Mouse (Mus musculus): ENCODE measurements around the gene Cyba. TPM values are rescaled to one million over a fixed set of nuclear protein-coding genes. Genes with fewer than 3 reads are reported as not detected.

Cyba gene
- polyA plus RNA-seq, 1 experiment from 2014 or later: 46.0 TPM

- H3K9ac ChIP-seq (replicated peaks): no peak overlapping the region
Measured at GRCm38 (mm10) chr8:122375320-122375719, 57.4 kb downstream of the Cyba start.

More at GRCm38 (mm10) chr8:122375320-122375719, 57.4 kb downstream of the Cyba start:
- 96% methylated on average over 7 of the region's 7 CpGs for WGBS
- 0 out of 2 replicates have a peak overlapping the region, but pooled peaks have one; percentile 87 for H3K4me3 ChIP-seq (replicated peaks)
- H3K27ac ChIP-seq (replicated peaks): no peak overlapping the region
- no peaks in the 10 kb centered on the region for H3K27me3 ChIP-seq (replicated peaks)
- H3K36me3 ChIP-seq: peaks cover 7% of the 10 kb centered on the region
- H3K4me1 ChIP-seq: peaks cover 27% of the 10 kb centered on the region
- peak overlapping the region; percentile 57 for H3K4me2 ChIP-seq
- H3K9me3 ChIP-seq (replicated peaks): no peaks in the 10 kb centered on the region
- ATAC-seq (ENCODE audit: low FRiP score): no peak

Small RNAs within 50 kb of the gene (microRNA-seq; reads per million reads assigned to microRNA genes)
- gene Gm24366: not detected

Other genes with a start within 250 kb of the Cyba start
- 1.00 and 1.4 TPM in 2 replicates for gene Zfpm1, start 150.8 kb downstream of the Cyba start, polyA plus RNA-seq (2015; fragmentation: Nextera tagmentation; extraction: Ambion mirVana)
- gene Trhr2, start 72.2 kb downstream of the Cyba start, polyA plus RNA-seq (2015; fragmentation: Nextera tagmentation; extraction: Ambion mirVana): 0.12 TPM in 1 of 2 replicates, not detected in the other
- 30.6 and 35.3 TPM in 2 replicates for gene Zc3h18, start 56.3 kb downstream of the Cyba start, polyA plus RNA-seq (2015; fragmentation: Nextera tagmentation; extraction: Ambion mirVana)
- gene Il17c, start 10.9 kb downstream of the Cyba start, polyA plus RNA-seq (2015; fragmentation: Nextera tagmentation; extraction: Ambion mirVana): not detected in 2 replicates
- 65.9 and 73.2 TPM in 2 replicates for gene Mvd, start 10.5 kb upstream of the Cyba start, polyA plus RNA-seq (2015; fragmentation: Nextera tagmentation; extraction: Ambion mirVana)
- gene Snai3, start 27.8 kb upstream of the Cyba start, polyA plus RNA-seq (2015; fragmentation: Nextera tagmentation; extraction: Ambion mirVana): 0.12 and 1.1 TPM in 2 replicates
- gene Rnf166, start 43.1 kb upstream of the Cyba start, polyA plus RNA-seq (2015; fragmentation: Nextera tagmentation; extraction: Ambion mirVana): 34.9 and 36.8 TPM in 2 replicates
- 66.2 and 80.2 TPM in 2 replicates for gene Ctu2, start 43.2 kb upstream of the Cyba start, polyA plus RNA-seq (2015; fragmentation: Nextera tagmentation; extraction: Ambion mirVana)
- 2.1 and 5.1 TPM in 2 replicates for gene Piezo1, start 118.4 kb upstream of the Cyba start, polyA plus RNA-seq (2015; fragmentation: Nextera tagmentation; extraction: Ambion mirVana)
- gene Cdt1, start 135.1 kb upstream of the Cyba start, polyA plus RNA-seq (2015; fragmentation: Nextera tagmentation; extraction: Ambion mirVana): 6.8 and 15.4 TPM in 2 replicates
- gene Aprt, start 144.0 kb upstream of the Cyba start, polyA plus RNA-seq (2015; fragmentation: Nextera tagmentation; extraction: Ambion mirVana): 189 and 207 TPM in 2 replicates
- gene Galns, start 178.5 kb upstream of the Cyba start, polyA plus RNA-seq (2015; fragmentation: Nextera tagmentation; extraction: Ambion mirVana): 6.7 and 9.5 TPM in 2 replicates
- gene Trappc2l, start 178.7 kb upstream of the Cyba start, polyA plus RNA-seq (2015; fragmentation: Nextera tagmentation; extraction: Ambion mirVana): 103 and 113 TPM in 2 replicates
- 0.14 TPM in 1 of 2 replicates, not detected in the other for gene Pabpn1l, start 189.8 kb upstream of the Cyba start, polyA plus RNA-seq (2015; fragmentation: Nextera tagmentation; extraction: Ambion mirVana)

Data from neural tube, embryonic 15.5 days (tissue).